Comparison of ENCODE assay signal across 22 mouse cellular contexts in genomic region chr12:52308628-52309027, GRCm38 (mm10).
"Had no signal": no experiment of that assay in that cellular context is flagged by ENCODE, and none has a peak within 500 bp of the region (broad histone marks: within the 10 kb centered on the region; RNA-seq: fewer than 3 reads in every experiment).

No protein-coding gene starts in this region.

- H3K36me3 ChIP-seq: limb, embryonic 10.5 days; limb, embryonic 13.5 days; liver, embryonic 15.5 days; neural tube, embryonic 13.5 days; stomach, embryonic 15.5 days had no signal

- H3K4me2 ChIP-seq: limb, embryonic 13.5 days; liver, embryonic 15.5 days; midbrain, embryonic 13.5 days; neural tube, embryonic 13.5 days; stomach, embryonic 15.5 days had no signal

- ATAC-seq: intestine, embryonic 16.5 days; midbrain, embryonic 13.5 days; midbrain, embryonic 16.5 days had no signal

- DNase-seq: kidney, adult 2 months; kidney, postnatal 25 days; layer of hippocampus, adult 9-11 months; liver; lung, adult 2 months; lung, postnatal 10 days; retina, postnatal 1 day; right cerebral cortex, postnatal 25 days; spleen, adult 18-20 months; thymus, postnatal 25 days had no signal

- H3K27ac ChIP-seq: kidney, postnatal 0 days; layer of hippocampus, adult 2 months; limb, embryonic 10.5 days; limb, embryonic 13.5 days; liver, embryonic 15.5 days; macrophage; midbrain, embryonic 13.5 days; neural tube, embryonic 13.5 days; stomach, embryonic 15.5 days had no signal

- H3K4me3 ChIP-seq: layer of hippocampus, adult 2 months; limb, embryonic 10.5 days; limb, embryonic 13.5 days; liver, embryonic 15.5 days; midbrain, embryonic 13.5 days; myocyte; neural tube, embryonic 13.5 days; stomach, embryonic 15.5 days had no signal

- H3K9ac ChIP-seq: limb, embryonic 13.5 days; liver, embryonic 15.5 days; midbrain, embryonic 13.5 days; neural tube, embryonic 13.5 days; stomach, embryonic 15.5 days had no signal

- H3K27me3 ChIP-seq: limb, embryonic 13.5 days; liver, embryonic 15.5 days; midbrain, embryonic 13.5 days; neural tube, embryonic 13.5 days; stomach, embryonic 15.5 days had no signal

- H3K9me3 ChIP-seq: limb, embryonic 10.5 days; liver, embryonic 15.5 days; stomach, embryonic 15.5 days had no signal

- H3K4me1 ChIP-seq: limb, embryonic 13.5 days; midbrain, embryonic 13.5 days; neural tube, embryonic 13.5 days; stomach, embryonic 15.5 days had no signal
